Mouse (Mus musculus): Measurements from ENCODE around the gene Thg1l. TPM values are rescaled to one million over a fixed set of nuclear protein-coding genes. Genes with fewer than 3 reads are reported as not detected.

Gene Thg1l
- polyA plus RNA-seq, 1 experiment from 2014 or later = 5.6 TPM

GRCm38 (mm10) chr11:45907301-45907700 is 48.0 kb downstream of the Thg1l start:
- no peak overlapping the region for H3K27ac ChIP-seq (ENCODE audit: low read depth, low read length)
- no peak overlapping the region for H3K9ac ChIP-seq (ENCODE audit: low read depth, low read length)
- H3K27me3 ChIP-seq (replicated peaks; ENCODE audit: control insufficient read depth, insufficient read depth, low read length) = no peaks in the 10 kb centered on the region
- 87% methylated on average over 5 of the region's 5 CpGs for WGBS
- no peak for TF ChIP-seq CTCF (IDR thresholded peaks at IDR 0.05; ENCODE audit: low read depth)
- H3K36me3 ChIP-seq (ENCODE audit: control insufficient read depth, insufficient read depth) = peaks cover 76% of the 10 kb centered on the region
- no peaks in the 10 kb centered on the region for H3K9me3 ChIP-seq (ENCODE audit: control insufficient read depth)
- ATAC-seq = no peak
- no peak overlapping the region for H3K4me2 ChIP-seq (replicated peaks; ENCODE audit: low read depth)
- no peaks in the 10 kb centered on the region for H3K4me1 ChIP-seq (replicated peaks; ENCODE audit: control insufficient read depth, insufficient read depth, low read length)
- H3K4me3 ChIP-seq (ENCODE audit: low read depth, low read length) = no peak overlapping the region

GRCm38 (mm10) chr11:45906109-45906786 is 49.0 kb downstream of the Thg1l start:
- no peak overlapping the region for H3K9ac ChIP-seq (ENCODE audit: low read depth, low read length)
- H3K4me3 ChIP-seq (ENCODE audit: low read depth, low read length) = no peak overlapping the region
- no peaks in the 10 kb centered on the region for H3K9me3 ChIP-seq (ENCODE audit: control insufficient read depth)
- 85% methylated on average over 8 of the region's 8 CpGs for WGBS
- no peaks in the 10 kb centered on the region for H3K4me1 ChIP-seq (replicated peaks; ENCODE audit: control insufficient read depth, insufficient read depth, low read length)
- H3K36me3 ChIP-seq (ENCODE audit: control insufficient read depth, insufficient read depth) = peaks cover 68% of the 10 kb centered on the region
- ATAC-seq = no peak
- no peak for TF ChIP-seq CTCF (IDR thresholded peaks at IDR 0.05; ENCODE audit: low read depth)
- no peaks in the 10 kb centered on the region for H3K27me3 ChIP-seq (replicated peaks; ENCODE audit: control insufficient read depth, insufficient read depth, low read length)
- no peak overlapping the region for H3K4me2 ChIP-seq (replicated peaks; ENCODE audit: low read depth)
- no peak overlapping the region for H3K27ac ChIP-seq (ENCODE audit: low read depth, low read length)

GRCm38 (mm10) chr11:45900233-45901015 is 54.9 kb downstream of the Thg1l start:
- Histone ChIP-seq H3K4me2 (replicated peaks; ENCODE audit: low read depth) (no peak overlapping the region), H3K36me3 (ENCODE audit: control insufficient read depth, insufficient read depth) (peaks cover 59% of the 10 kb centered on the region), H3K9ac (ENCODE audit: low read depth, low read length) (no peak overlapping the region), H3K9me3 (ENCODE audit: control insufficient read depth) (no peaks in the 10 kb centered on the region), H3K27me3 (replicated peaks; ENCODE audit: control insufficient read depth, insufficient read depth, low read length) (no peaks in the 10 kb centered on the region), H3K27ac (ENCODE audit: low read depth, low read length) (no peak overlapping the region), H3K4me1 (replicated peaks; ENCODE audit: control insufficient read depth, insufficient read depth, low read length) (no peaks in the 10 kb centered on the region), H3K4me3 (ENCODE audit: low read depth, low read length) (no peak overlapping the region)
- TF ChIP-seq CTCF (IDR thresholded peaks at IDR 0.05; ENCODE audit: low read depth) = no peak
- ATAC-seq = peak; percentile 44
- WGBS = 45% methylated on average over 11 of the region's 11 CpGs

DNA sequence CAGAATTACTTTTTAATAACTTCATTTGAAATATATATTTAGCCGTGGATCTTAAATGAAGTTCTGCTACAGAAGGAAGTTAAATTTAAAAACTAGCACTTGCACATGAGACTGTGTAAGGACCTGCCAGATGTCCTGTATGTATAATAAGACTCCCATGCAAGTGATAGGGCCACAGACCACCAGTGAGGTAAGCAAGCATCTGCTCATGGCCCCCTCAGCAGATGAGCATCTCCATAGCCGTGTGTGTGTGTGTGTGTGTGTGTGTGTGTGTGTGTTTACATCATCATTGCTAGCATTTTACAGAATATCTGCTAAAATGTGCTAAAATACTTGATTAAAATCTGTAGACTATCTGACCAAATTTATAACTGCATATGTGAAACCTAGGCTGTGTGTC is 57.9 kb downstream of the Thg1l start:
- ATAC-seq = no peak
- H3K4me2 ChIP-seq (replicated peaks; ENCODE audit: low read depth) = no peak overlapping the region
- H3K27ac ChIP-seq (ENCODE audit: low read depth, low read length) = no peak overlapping the region
- no peaks in the 10 kb centered on the region for H3K4me1 ChIP-seq (replicated peaks; ENCODE audit: control insufficient read depth, insufficient read depth, low read length)
- 91% methylated on average over 2 of the region's 2 CpGs for WGBS
- no peaks in the 10 kb centered on the region for H3K27me3 ChIP-seq (replicated peaks; ENCODE audit: control insufficient read depth, insufficient read depth, low read length)
- H3K9ac ChIP-seq (ENCODE audit: low read depth, low read length) = no peak overlapping the region
- TF ChIP-seq CTCF (IDR thresholded peaks at IDR 0.05; ENCODE audit: low read depth) = no peak
- H3K9me3 ChIP-seq (ENCODE audit: control insufficient read depth) = no peaks in the 10 kb centered on the region
- H3K4me3 ChIP-seq (ENCODE audit: low read depth, low read length) = no peak overlapping the region
- peaks cover 74% of the 10 kb centered on the region for H3K36me3 ChIP-seq (ENCODE audit: control insufficient read depth, insufficient read depth)

Other genes starting within 250 kb of the Thg1l start
- gene Clint1, start 103.4 kb downstream of the Thg1l start, polyA plus RNA-seq (2015; fragmentation: Nextera tagmentation; extraction: Ambion mirVana) = 171 and 185 TPM in 2 replicates
- 3.1 and 3.4 TPM in 2 replicates for gene Lsm11, start 10.6 kb downstream of the Thg1l start, polyA plus RNA-seq (2015; fragmentation: Nextera tagmentation; extraction: Ambion mirVana)
- gene Sox30, start 24.8 kb upstream of the Thg1l start, polyA plus RNA-seq (2015; fragmentation: Nextera tagmentation; extraction: Ambion mirVana) = 0.05 and 0.16 TPM in 2 replicates
- gene Gm12166, start 96.8 kb upstream of the Thg1l start, polyA plus RNA-seq (2015; fragmentation: Nextera tagmentation; extraction: Ambion mirVana) = 9.5 and 10.2 TPM in 2 replicates
- 4.0 and 4.5 TPM in 2 replicates for gene Adam19, start 100.5 kb upstream of the Thg1l start, polyA plus RNA-seq (2015; fragmentation: Nextera tagmentation; extraction: Ambion mirVana)
- gene Nipal4, start 211.0 kb upstream of the Thg1l start, polyA plus RNA-seq (2015; fragmentation: Nextera tagmentation; extraction: Ambion mirVana) = 2.1 and 2.9 TPM in 2 replicates